Mouse (Mus musculus) regulatory T cell (primary cell): ENCODE measurements around the gene Gm11084.
"Not testable (repeated sequence)": the region's sequence is repeated elsewhere in the genome, so short reads cannot be mapped to it uniquely, and the experiment has no call there.

Experiments used
- in situ Hi-C: fragments of 300-600 bp; cut with MboI, MseI; formaldehyde crosslinking; loops from one replicate; pipeline ENCODE4 v1.15.1; 2025; ENCODE audit warnings: high pct_unique_total_duplicates

The Gm11084 gene

GRCm38 (mm10) chr2:72995346-72996097 lies 9.0 kb upstream of the Gm11084 start:
- in situ Hi-C loops: no loop called here

GRCm38 (mm10) chr2:72994165-72994564 lies 7.6 kb upstream of the Gm11084 start:
- in situ Hi-C loops: loop anchor here (5.0 kb wide), 1 partner anchor 63 kb away; no protein-coding TSS in a partner anchor

GRCm38 (mm10) chr2:72992497-72992896 lies 6.0 kb upstream of the Gm11084 start:
- in situ Hi-C loops: loop anchor here (5.0 kb wide), 1 partner anchor 65 kb away; no protein-coding TSS in a partner anchor

GRCm38 (mm10) chr2:72988945-72989344 lies 2.4 kb upstream of the Gm11084 start:
- in situ Hi-C loops: not testable (repeated sequence)

- in situ Hi-C loops: no loop called here
Measured at GRCm38 (mm10) chr2:72985516-72985915, 1.0 kb downstream of the Gm11084 start.

GRCm38 (mm10) chr2:72984806-72985205 lies 1.7 kb downstream of the Gm11084 start:
- in situ Hi-C loops: no loop called here

GRCm38 (mm10) chr2:72983211-72983610 lies 3.3 kb downstream of the Gm11084 start:
- in situ Hi-C loops: no loop called here

GRCm38 (mm10) chr2:72982110-72982785 lies 4.3 kb downstream of the Gm11084 start:
- in situ Hi-C loops: no loop called here

- in situ Hi-C loops: no loop called here
Measured at GRCm38 (mm10) chr2:72981441-72982109, 4.9 kb downstream of the Gm11084 start.

GRCm38 (mm10) chr2:72981075-72981420 lies 5.5 kb downstream of the Gm11084 start:
- in situ Hi-C loops: no loop called here

- in situ Hi-C loops: no loop called here
Measured at GRCm38 (mm10) chr2:72980337-72981074, 6.0 kb downstream of the Gm11084 start, which contains the start of gene Sp3. TSS of gene Sp3 (minus strand) at chr2:72980446.

GRCm38 (mm10) chr2:72979659-72980071 lies 6.9 kb downstream of the Gm11084 start:
- in situ Hi-C loops: no loop called here

- in situ Hi-C loops: no loop called here
Measured at GRCm38 (mm10) chr2:72978901-72979658, 7.4 kb downstream of the Gm11084 start.

- in situ Hi-C loops: no loop called here
Measured at GRCm38 (mm10) chr2:72978473-72978872, 8.0 kb downstream of the Gm11084 start.

- in situ Hi-C loops: no loop called here
Measured at GRCm38 (mm10) chr2:72977272-72977671, 9.2 kb downstream of the Gm11084 start.

GRCm38 (mm10) chr2:72976036-72976435 lies 10.5 kb downstream of the Gm11084 start:
- in situ Hi-C loops: no loop called here

- in situ Hi-C loops: no loop called here
Measured at GRCm38 (mm10) chr2:72970831-72971230, 15.7 kb downstream of the Gm11084 start.

- in situ Hi-C loops: no loop called here
Measured at GRCm38 (mm10) chr2:72970302-72970701, 16.2 kb downstream of the Gm11084 start.

- in situ Hi-C loops: no loop called here
Measured at GRCm38 (mm10) chr2:72968536-72968935, 18.0 kb downstream of the Gm11084 start.

GRCm38 (mm10) chr2:72965450-72965849 lies 21.1 kb downstream of the Gm11084 start:
- in situ Hi-C loops: no loop called here

- in situ Hi-C loops: no loop called here
Measured at GRCm38 (mm10) chr2:72956415-72956814, 30.1 kb downstream of the Gm11084 start.
